Mouse (Mus musculus) liver, postnatal 0 days (tissue): ENCODE data around the gene Pex26. TPM values are rescaled to one million over a fixed set of nuclear protein-coding genes. Genes with fewer than 3 reads are reported as not detected.

Experiments
- ATAC-seq: fragments of 200-750 bp; cut with Nextera tagmentation; 2 replicates; pipeline ENCODE4 v1.8.0; 2017; ENCODE audit warnings: mild to moderate bottlenecking, moderate library complexity
- DNase-seq: peaks from one replicate; pipeline ENCODE4 v3.0.0-alpha.2; 2016
- H3K27ac ChIP-seq: fragments of 300-500 bp; sonication (generic); 2 replicates; pipeline ENCODE4 v1.5.1; 2014; ENCODE audit warnings: antibody characterized with exemption, moderate library complexity, mild to moderate bottlenecking, low read depth
- H3K27me3 ChIP-seq: fragments of 300-500 bp; sonication (generic); 2 replicates; pipeline ENCODE4 v1.6.1; 2014; ENCODE audit warnings: low read length, control low read depth, mixed read lengths; ENCODE audit not compliant: insufficient read depth
- H3K36me3 ChIP-seq: fragments of 300-500 bp; sonication (generic); replicated peaks from 2 replicates; pipeline ENCODE4 v1.6.1; 2014; ENCODE audit warnings: mild to moderate bottlenecking, control low read depth, low read length, moderate library complexity, mixed read lengths; ENCODE audit not compliant: insufficient read depth
- H3K4me1 ChIP-seq: fragments of 300-500 bp; sonication (generic); 2 replicates; pipeline ENCODE4 v1.6.1; 2014; ENCODE audit warnings: antibody characterized with exemption, mild to moderate bottlenecking, control low read depth; ENCODE audit not compliant: insufficient read depth
- H3K4me2 ChIP-seq: fragments of 300-500 bp; sonication (generic); 2 replicates; pipeline ENCODE4 v1.6.1; 2014; ENCODE audit warnings: low read depth, mild to moderate bottlenecking, low read length, moderate library complexity, mixed read lengths
- H3K4me3 ChIP-seq: fragments of 300-500 bp; sonication (generic); 2 replicates; pipeline ENCODE4 v1.5.1; 2014; ENCODE audit warnings: low read depth, low read length
- H3K9ac ChIP-seq: fragments of 300-500 bp; sonication (generic); replicated peaks from 2 replicates; pipeline ENCODE4 v1.6.1; 2014; ENCODE audit warnings: mild to moderate bottlenecking, moderate library complexity
- H3K9me3 ChIP-seq: fragments of 300-500 bp; sonication (generic); 2 replicates; pipeline ENCODE4 v1.6.1; 2016; ENCODE audit warnings: mild to moderate bottlenecking, control low read depth, low read length, mixed read lengths
- CTCF ChIP-seq: sonication (generic); IDR thresholded peaks from 2 replicates; pipeline ENCODE4 v1.5.1; 2016; ENCODE audit warnings: antibody characterized with exemption, low read depth
- EP300 ChIP-seq: IDR thresholded peaks from 2 replicates; pipeline ENCODE4 v1.6.1; 2016; ENCODE audit warnings: antibody characterized with exemption, low read depth, mild to moderate bottlenecking
- WGBS: fragments of 180-500 bp; shearing (Covaris S2); extraction: QIAGEN DNeasy Blood & Tissue Kit; methylation state at CpG from one replicate; pipeline ENCODE4 v1.1.7; 2014; ENCODE audit not compliant: insufficient replicate concordance; 5-methylcytosine and 5-hydroxymethylcytosine counted together
- polyA plus RNA-seq: library from polyadenylated mRNA; unstranded; fragments of >200 nt; fragmentation: Nextera tagmentation; extraction: Ambion mirVana; gene quantifications from 2 replicates; pipeline ENCODE4 v1.2.1, GENCODE M21; 2015

Gene Pex26
- polyA plus RNA-seq, 1 experiment from 2014 or later, result 4.2 TPM

GRCm38 (mm10) chr6:121178700-121179358, 4.6 kb upstream of the Pex26 start:
- no peak overlapping the region for H3K4me3 ChIP-seq
- no peak overlapping the region for H3K4me2 ChIP-seq
- ATAC-seq (0 out of 2 replicates have a peak, but pooled peaks have one; percentile 10), DNase-seq (peak; percentile 63)
- H3K9ac ChIP-seq, result no peak overlapping the region
- peaks cover 8% of the 10 kb centered on the region; the same call in 1 of the 2 replicates for H3K4me1 ChIP-seq
- no peaks in the 10 kb centered on the region for H3K27me3 ChIP-seq
- H3K9me3 ChIP-seq, result no peaks in the 10 kb centered on the region
- TF ChIP-seq CTCF, result peak; percentile 73
- no peak for TF ChIP-seq EP300
- no peak overlapping the region for H3K27ac ChIP-seq
- H3K36me3 ChIP-seq, result no peaks in the 10 kb centered on the region
- 48% methylated on average over 7 of the region's 7 CpGs for WGBS

DNA sequence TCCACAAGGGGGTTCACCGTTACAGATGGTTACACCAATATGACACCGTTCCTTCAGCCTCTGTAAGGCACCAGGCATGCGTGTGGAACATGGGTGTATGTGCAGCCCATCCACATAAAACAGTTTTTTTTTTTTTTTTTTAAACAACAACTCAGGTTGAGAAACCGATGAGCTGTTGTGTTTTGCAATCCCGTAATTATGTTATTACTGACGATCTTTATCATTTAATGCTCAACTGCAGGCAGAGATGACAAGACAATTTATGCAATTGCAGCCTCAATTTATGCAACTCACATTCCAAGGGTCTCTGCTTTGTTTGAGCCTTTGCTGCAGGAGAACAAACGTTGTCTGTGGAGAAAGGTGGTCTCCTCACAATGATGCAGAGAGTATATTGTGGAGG, 3.6 kb upstream of the Pex26 start:
- TF ChIP-seq EP300 (no peak), CTCF (no peak)
- DNase-seq (no peak), ATAC-seq (no peak)
- no peak overlapping the region for H3K9ac ChIP-seq
- peaks cover 14% of the 10 kb centered on the region; the same call in 1 of the 2 replicates for H3K4me1 ChIP-seq
- H3K4me2 ChIP-seq, result no peak overlapping the region
- H3K9me3 ChIP-seq, result no peaks in the 10 kb centered on the region
- no peaks in the 10 kb centered on the region for H3K27me3 ChIP-seq
- no peak overlapping the region for H3K4me3 ChIP-seq
- no peak overlapping the region for H3K27ac ChIP-seq
- H3K36me3 ChIP-seq, result no peaks in the 10 kb centered on the region
- 63% methylated on average over 7 of the region's 7 CpGs for WGBS

GRCm38 (mm10) chr6:121184198-121185140, 1.0 kb downstream of the Pex26 start:
- Histone ChIP-seq H3K9me3 (no peaks in the 10 kb centered on the region), H3K4me1 (peaks cover 24% of the 10 kb centered on the region; the same call in 1 of the 2 replicates), H3K4me2 (peak overlapping the region; percentile 98), H3K27me3 (no peaks in the 10 kb centered on the region), H3K4me3 (peak overlapping the region; percentile 71), H3K27ac (peak overlapping the region; percentile 58), H3K36me3 (peaks cover 9% of the 10 kb centered on the region), H3K9ac (peak overlapping the region; percentile 64)
- no peak for TF ChIP-seq EP300
- peak; percentile 93 for TF ChIP-seq CTCF
- DNase-seq (peak; percentile 71), ATAC-seq (peak; percentile 84)
- 2% methylated on average over 35 of the region's 35 CpGs for WGBS

DNA sequence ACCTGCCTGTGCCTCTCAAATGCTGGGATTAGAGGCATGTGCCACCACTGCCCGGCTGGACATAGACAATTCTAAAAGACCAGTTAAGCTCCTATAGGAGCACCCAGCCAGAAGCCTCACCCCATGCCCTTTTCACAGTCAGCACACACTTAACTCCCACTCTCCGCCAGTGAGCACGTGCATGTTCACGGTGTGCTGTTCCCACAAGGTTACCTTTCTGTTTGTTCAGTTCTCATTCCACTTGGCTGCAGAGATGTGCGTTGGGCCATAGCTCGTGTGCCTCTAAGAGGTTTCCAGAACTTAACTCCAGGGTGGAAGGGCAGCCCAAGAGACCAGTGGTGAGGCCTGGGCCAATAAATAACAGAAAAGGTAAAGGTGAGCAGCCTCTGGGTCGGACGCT, 1.8 kb downstream of the Pex26 start:
- Histone ChIP-seq H3K27ac (peak overlapping the region; percentile 53), H3K9me3 (no peaks in the 10 kb centered on the region), H3K9ac (peak overlapping the region; percentile 41; the same call in 1 of the 2 replicates), H3K36me3 (peaks cover 12% of the 10 kb centered on the region), H3K27me3 (no peaks in the 10 kb centered on the region), H3K4me3 (peak overlapping the region; percentile 71), H3K4me2 (peak overlapping the region; percentile 98), H3K4me1 (peaks cover 24% of the 10 kb centered on the region; the same call in 1 of the 2 replicates)
- DNase-seq (no peak), ATAC-seq (peak; percentile 25)
- TF ChIP-seq EP300 (no peak), CTCF (no peak)
- WGBS, result 59% methylated on average over 8 of the region's 8 CpGs

DNA sequence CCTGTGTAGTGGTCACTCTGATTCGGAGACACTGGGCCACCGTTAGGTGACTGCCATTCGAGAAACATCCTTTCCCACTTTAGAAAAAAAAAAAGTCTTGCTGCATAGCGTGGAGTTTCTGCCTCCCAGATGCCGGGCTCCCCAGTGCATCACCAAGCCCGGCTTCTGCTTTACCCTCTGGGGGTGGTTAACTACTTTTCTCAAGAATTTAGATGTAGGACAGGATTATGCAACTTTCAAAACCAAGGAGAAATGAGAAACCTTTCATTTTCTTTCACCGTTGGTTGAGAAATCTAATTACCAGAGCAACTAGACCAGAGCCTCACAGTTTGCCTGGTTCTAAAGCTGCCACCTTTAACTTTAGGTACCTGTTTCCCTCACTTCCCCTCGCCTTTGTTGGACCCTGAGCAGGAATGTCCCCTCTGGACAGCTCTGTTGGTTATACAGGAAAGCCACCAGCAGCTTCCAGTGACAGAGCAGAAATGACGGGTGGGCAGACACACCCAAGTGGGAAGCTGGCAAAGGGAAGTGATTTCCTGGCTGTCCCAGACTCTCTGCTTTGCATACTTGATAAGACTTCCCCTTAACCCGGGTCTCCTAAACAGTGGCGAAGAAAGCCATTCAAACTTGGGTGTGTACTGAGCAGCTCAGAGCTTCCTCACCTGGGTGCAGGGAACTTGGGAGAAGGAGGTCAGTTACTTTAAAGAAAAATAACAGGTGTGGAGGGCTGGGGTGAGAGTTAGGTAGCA, 8.0 kb downstream of the Pex26 start:
- Histone ChIP-seq H3K4me3 (no peak overlapping the region), H3K27ac (peak overlapping the region; percentile 34; the same call in 1 of the 2 replicates), H3K27me3 (no peaks in the 10 kb centered on the region), H3K9me3 (no peaks in the 10 kb centered on the region), H3K9ac (no peak overlapping the region), H3K4me2 (0 out of 2 replicates have a peak overlapping the region, but pooled peaks have one; percentile 13), H3K36me3 (peaks cover 24% of the 10 kb centered on the region), H3K4me1 (no peaks in the 10 kb centered on the region)
- DNase-seq, result no peak
- ATAC-seq, result peak; percentile 25; the same call in 1 of the 2 replicates
- TF ChIP-seq EP300, result no peak
- no peak for TF ChIP-seq CTCF
- WGBS, result 54% methylated on average over 11 of the region's 11 CpGs
